Mouse (Mus musculus) liver, embryonic 11.5 days (tissue): ENCODE measurements around the gene Olfr790. TPM values are rescaled to one million over a fixed set of nuclear protein-coding genes. Genes with fewer than 3 reads are reported as not detected.

Source experiments
- ATAC-seq: fragments of 200-750 bp; cut with Nextera tagmentation; replicated peaks from 2 replicates; pipeline ENCODE4 v1.8.0; 2017; ENCODE audit warnings: moderate number of reproducible peaks, mild to moderate bottlenecking, moderate TSS enrichment, moderate library complexity; ENCODE audit not compliant: low FRiP score
- DNase-seq: peaks from one replicate; pipeline ENCODE4 v3.0.0-alpha.2; 2017; ENCODE audit warnings: low spot score
- H3K27ac ChIP-seq: fragments of 300-500 bp; sonication (generic); 2 replicates; pipeline ENCODE4 v1.5.1; 2014; ENCODE audit warnings: mild to moderate bottlenecking, low read depth, low read length, control low read depth
- H3K27me3 ChIP-seq: fragments of 300-500 bp; sonication (generic); replicated peaks from 2 replicates; pipeline ENCODE4 v1.6.1; 2014; ENCODE audit warnings: low read length, mixed read lengths; ENCODE audit not compliant: control insufficient read depth, insufficient read depth
- H3K36me3 ChIP-seq: fragments of 300-500 bp; sonication (generic); 2 replicates; pipeline ENCODE4 v1.6.1; 2014; ENCODE audit warnings: mild to moderate bottlenecking, low read length, moderate library complexity, mixed read lengths; ENCODE audit not compliant: control insufficient read depth, insufficient read depth
- H3K4me1 ChIP-seq: fragments of 300-500 bp; sonication (generic); replicated peaks from 2 replicates; pipeline ENCODE4 v1.6.1; 2014; ENCODE audit warnings: low read length, mixed read lengths; ENCODE audit not compliant: control insufficient read depth, insufficient read depth
- H3K4me2 ChIP-seq: fragments of 300-500 bp; sonication (generic); 2 replicates; pipeline ENCODE4 v1.6.1; 2014; ENCODE audit warnings: mild to moderate bottlenecking, control low read depth, moderate library complexity
- H3K4me3 ChIP-seq: fragments of 300-500 bp; sonication (generic); 2 replicates; pipeline ENCODE4 v1.5.1; 2014; ENCODE audit warnings: low read depth, low read length, control low read depth
- H3K9ac ChIP-seq: fragments of 300-500 bp; sonication (generic); 2 replicates; pipeline ENCODE4 v1.6.1; 2014; ENCODE audit warnings: low read depth, low read length, control low read depth
- H3K9me3 ChIP-seq: fragments of 300-500 bp; sonication (generic); 2 replicates; pipeline ENCODE4 v1.6.1; 2016; ENCODE audit warnings: low read length, inconsistent platforms, mixed read lengths; ENCODE audit not compliant: control insufficient read depth
- WGBS: fragments of 180-500 bp; shearing (Covaris S2); extraction: QIAGEN DNeasy Blood & Tissue Kit; methylation state at CpG from one replicate; pipeline ENCODE4 v1.1.7; 2014; 5-methylcytosine and 5-hydroxymethylcytosine counted together
- polyA plus RNA-seq: library from polyadenylated mRNA; unstranded; fragments of >200 nt; fragmentation: Nextera tagmentation; extraction: Ambion mirVana; gene quantifications from 2 replicates; pipeline ENCODE4 v1.2.1, GENCODE M21; 2014

Gene Olfr790
- polyA plus RNA-seq: not detected in 2 replicates

DNA sequence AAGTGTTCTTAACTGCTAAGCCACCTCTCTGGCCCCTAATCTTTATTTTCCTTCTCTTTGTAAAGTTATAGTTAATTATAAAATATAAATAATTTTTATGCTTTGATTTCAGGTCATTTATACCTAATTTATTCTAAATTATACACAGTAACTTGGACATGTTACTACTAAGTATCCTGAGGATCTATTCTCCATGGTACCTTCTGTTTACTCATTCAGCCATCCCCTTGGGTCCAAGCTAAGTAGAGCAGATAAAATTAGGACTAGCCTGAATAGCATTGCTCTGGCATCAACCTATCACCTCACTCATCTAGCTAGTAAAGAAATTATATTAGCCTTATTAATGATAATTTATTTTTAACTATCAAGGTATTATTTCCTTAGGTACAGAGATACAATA lies at the start of gene Olfr790:
Gene Olfr790 (plus strand): TSS at position 301 of the 400 bp plus-strand sequence.
- H3K9ac ChIP-seq: no peak within 1 kb of the TSS
- H3K4me1 ChIP-seq: no peaks in the 10 kb centered on the region
- no peak for ATAC-seq
- H3K4me3 ChIP-seq: no peak within 1 kb of the TSS
- no peaks in the 10 kb centered on the region for H3K27me3 ChIP-seq
- H3K36me3 ChIP-seq: no peaks in the 10 kb centered on the region
- H3K27ac ChIP-seq: no peak within 1 kb of the TSS
- no peaks in the 10 kb centered on the region for H3K9me3 ChIP-seq
- H3K4me2 ChIP-seq: no peak within 1 kb of the TSS
- DNase-seq: no peak

DNA sequence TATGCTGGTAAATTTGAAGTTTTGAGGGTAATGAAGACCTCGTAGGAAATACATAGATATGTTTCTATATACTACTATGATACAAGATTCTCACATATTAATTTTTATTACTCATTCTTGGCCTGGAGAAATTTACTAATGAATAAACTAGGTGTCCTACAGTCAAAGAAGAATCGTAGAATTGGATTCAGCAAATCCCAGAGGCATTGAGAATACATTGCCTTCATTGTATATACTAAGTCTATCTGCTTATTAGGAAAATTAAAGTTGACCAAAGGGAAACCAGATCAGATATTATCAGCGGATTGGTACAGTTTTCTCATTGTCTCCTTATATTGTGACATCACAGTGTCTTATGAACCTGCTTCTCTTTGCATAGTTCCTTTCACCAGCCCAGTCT lies 36.7 kb upstream of the Olfr790 start, which contains the start of gene Olfr787:
Gene Olfr787 (plus strand): TSS at position 301 of the 400 bp plus-strand sequence.
- H3K27me3 ChIP-seq: no peaks in the 10 kb centered on the region
- no peak within 1 kb of the TSS for H3K4me3 ChIP-seq
- 67% methylated on average over 3 of the region's 3 CpGs for WGBS
- no peaks in the 10 kb centered on the region for H3K4me1 ChIP-seq
- H3K4me2 ChIP-seq: no peak within 1 kb of the TSS
- ATAC-seq (no peak), DNase-seq (no peak)
- H3K9ac ChIP-seq: no peak within 1 kb of the TSS
- H3K36me3 ChIP-seq: no peaks in the 10 kb centered on the region
- H3K27ac ChIP-seq: no peak within 1 kb of the TSS
- H3K9me3 ChIP-seq: no peaks in the 10 kb centered on the region

DNA sequence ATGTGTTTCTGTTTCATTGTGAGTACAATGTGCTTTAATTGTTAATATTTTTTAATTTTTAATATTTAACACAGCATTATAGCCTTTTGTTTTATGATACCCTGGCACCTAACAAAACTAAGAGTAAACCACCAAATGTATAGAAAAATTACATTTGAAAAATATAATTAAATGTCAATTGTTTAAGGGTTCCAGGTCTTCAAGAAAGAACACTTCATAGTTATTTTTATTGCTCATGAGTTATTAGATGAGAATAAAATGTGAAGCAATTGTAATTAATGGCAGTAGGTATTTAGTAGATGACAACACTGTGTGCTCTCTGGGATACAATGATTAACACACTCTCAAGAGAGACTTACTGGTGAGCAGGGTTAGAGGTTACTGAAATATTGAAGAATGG lies 27.6 kb upstream of the Olfr790 start, which contains the start of gene Olfr788:
Gene Olfr788 (plus strand): TSS at position 301 of the 400 bp plus-strand sequence.
- Histone ChIP-seq H3K9ac (no peak within 1 kb of the TSS), H3K4me1 (no peaks in the 10 kb centered on the region), H3K36me3 (no peaks in the 10 kb centered on the region), H3K4me3 (no peak within 1 kb of the TSS), H3K27me3 (no peaks in the 10 kb centered on the region), H3K9me3 (no peaks in the 10 kb centered on the region), H3K27ac (no peak within 1 kb of the TSS), H3K4me2 (no peak within 1 kb of the TSS)
- DNase-seq (no peak), ATAC-seq (no peak)

DNA sequence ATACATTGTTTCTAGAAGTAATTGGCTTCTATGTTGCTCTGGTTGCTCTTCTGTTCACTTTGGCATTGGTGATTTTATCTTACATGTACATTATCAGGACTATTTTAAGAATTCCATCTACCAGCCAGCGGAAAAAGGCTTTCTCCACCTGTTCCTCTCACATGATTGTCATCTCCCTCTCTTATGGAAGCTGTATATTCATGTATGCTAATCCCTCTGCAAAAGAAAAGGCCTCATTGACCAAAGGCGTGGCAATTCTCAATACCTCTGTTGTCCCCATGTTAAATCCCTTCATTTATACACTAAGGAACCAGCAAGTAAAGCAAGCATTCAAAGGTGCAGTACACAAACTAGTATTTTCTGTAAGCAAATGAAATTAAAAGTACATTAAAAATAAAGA lies 25.0 kb upstream of the Olfr790 start:
- Histone ChIP-seq H3K36me3 (no peaks in the 10 kb centered on the region), H3K4me3 (no peak overlapping the region), H3K4me2 (no peak overlapping the region), H3K9me3 (no peaks in the 10 kb centered on the region), H3K4me1 (no peaks in the 10 kb centered on the region), H3K27ac (no peak overlapping the region), H3K9ac (no peak overlapping the region), H3K27me3 (no peaks in the 10 kb centered on the region)
- DNase-seq: no peak
- ATAC-seq: no peak
- 43% methylated on average over 2 of the region's 2 CpGs for WGBS

DNA sequence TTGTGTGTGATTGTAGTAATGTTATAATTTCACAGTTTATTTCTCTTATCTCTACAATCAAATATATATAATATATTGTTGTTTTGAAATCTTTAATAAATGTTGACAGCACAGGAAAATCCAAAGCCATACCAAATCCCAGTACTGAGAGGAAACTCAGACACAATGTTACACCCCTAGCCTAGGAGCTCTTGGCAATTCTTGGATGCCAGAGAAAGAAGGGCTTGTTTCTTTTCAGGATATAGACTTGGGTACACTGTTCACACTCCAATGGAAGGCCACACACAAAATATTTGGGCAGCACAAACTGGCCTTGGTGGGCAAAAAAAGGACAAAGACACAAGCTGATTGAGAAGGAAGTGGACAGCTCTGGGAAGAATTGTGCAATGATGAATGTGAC lies 24.6 kb upstream of the Olfr790 start:
- Histone ChIP-seq H3K4me1 (no peaks in the 10 kb centered on the region), H3K4me3 (no peak overlapping the region), H3K4me2 (no peak overlapping the region), H3K9ac (no peak overlapping the region), H3K36me3 (no peaks in the 10 kb centered on the region), H3K9me3 (no peaks in the 10 kb centered on the region), H3K27ac (no peak overlapping the region), H3K27me3 (no peaks in the 10 kb centered on the region)
- DNase-seq (no peak), ATAC-seq (no peak)

DNA sequence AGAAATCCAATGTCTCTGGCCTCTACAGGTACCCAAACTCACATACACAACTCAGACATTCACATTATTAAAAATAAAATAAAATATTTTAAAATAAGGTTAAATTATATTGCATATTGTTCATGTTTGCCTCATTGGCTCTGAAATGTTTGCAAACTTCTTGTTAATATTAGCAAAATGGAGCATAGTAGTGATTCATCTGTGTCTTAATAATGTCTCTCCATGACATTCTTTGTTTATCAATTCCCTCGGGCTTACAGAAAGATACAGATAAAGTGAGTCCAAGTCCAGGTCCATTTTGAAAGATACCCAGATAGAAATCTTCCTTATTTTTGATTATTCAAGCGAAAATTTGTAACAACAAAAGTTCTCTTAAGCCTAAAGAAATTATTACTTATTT lies 13.8 kb upstream of the Olfr790 start, which contains the start of gene Olfr789:
Gene Olfr789 (plus strand): TSS at position 301 of the 400 bp plus-strand sequence.
- no peaks in the 10 kb centered on the region for H3K27me3 ChIP-seq
- no peak within 1 kb of the TSS for H3K27ac ChIP-seq
- H3K9me3 ChIP-seq: no peaks in the 10 kb centered on the region
- no peak within 1 kb of the TSS for H3K4me3 ChIP-seq
- H3K9ac ChIP-seq: no peak within 1 kb of the TSS
- no peaks in the 10 kb centered on the region for H3K4me1 ChIP-seq
- H3K36me3 ChIP-seq: no peaks in the 10 kb centered on the region
- ATAC-seq (no peak), DNase-seq (no peak)
- H3K4me2 ChIP-seq: no peak within 1 kb of the TSS
- WGBS: 42% methylated on average over 2 of the region's 2 CpGs

DNA sequence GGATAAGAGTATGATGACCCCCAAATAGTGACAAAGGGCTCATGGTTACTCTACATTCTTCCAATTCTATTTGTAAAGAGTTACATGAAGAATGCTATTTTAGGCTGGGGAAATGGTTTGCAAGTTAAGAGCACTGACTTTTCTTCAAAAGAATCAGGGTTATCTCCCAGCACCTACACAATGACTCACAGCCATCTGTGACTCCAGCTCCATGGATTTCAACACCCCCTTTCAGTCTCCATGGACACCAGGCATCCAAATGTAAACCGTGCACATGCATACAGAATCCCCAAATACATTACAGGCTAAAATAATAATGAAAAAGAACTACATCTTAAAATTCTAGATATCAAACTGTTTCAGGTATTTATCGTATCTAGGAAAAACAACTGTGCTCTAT lies 8.2 kb upstream of the Olfr790 start:
- DNase-seq (no peak), ATAC-seq (no peak)
- no peaks in the 10 kb centered on the region for H3K4me1 ChIP-seq
- no peaks in the 10 kb centered on the region for H3K27me3 ChIP-seq
- H3K9me3 ChIP-seq: no peaks in the 10 kb centered on the region
- no peak overlapping the region for H3K4me3 ChIP-seq
- H3K9ac ChIP-seq: no peak overlapping the region
- 78% methylated on average over 2 of the region's 2 CpGs for WGBS
- H3K36me3 ChIP-seq: no peaks in the 10 kb centered on the region
- H3K4me2 ChIP-seq: no peak overlapping the region
- H3K27ac ChIP-seq: no peak overlapping the region

DNA sequence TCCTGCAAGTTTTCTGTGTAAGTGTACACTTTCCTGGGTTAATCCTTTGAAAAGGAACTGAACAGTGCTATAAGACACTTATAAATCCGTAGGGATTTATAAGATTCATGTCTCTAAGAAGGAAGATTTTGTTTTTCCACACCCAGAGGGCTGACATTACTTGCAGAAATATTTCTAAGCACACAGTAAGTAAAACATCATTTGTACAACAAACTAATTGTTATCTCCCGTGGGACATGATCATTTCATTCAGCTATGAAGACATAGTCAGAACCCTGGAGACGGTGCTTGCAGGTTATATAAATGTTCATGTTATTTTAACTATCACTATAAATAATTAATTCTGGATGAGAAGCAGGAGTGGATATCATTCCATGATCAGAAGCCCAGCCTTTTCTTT lies 23.2 kb downstream of the Olfr790 start, which contains the start of gene Olfr791:
Gene Olfr791 (plus strand): TSS at position 301 of the 400 bp plus-strand sequence.
- WGBS: 65% methylated on average over 3 of the region's 3 CpGs
- Histone ChIP-seq H3K27me3 (no peaks in the 10 kb centered on the region), H3K9ac (no peak within 1 kb of the TSS), H3K27ac (no peak within 1 kb of the TSS), H3K4me3 (no peak within 1 kb of the TSS), H3K9me3 (no peaks in the 10 kb centered on the region), H3K4me2 (no peak within 1 kb of the TSS), H3K4me1 (no peaks in the 10 kb centered on the region), H3K36me3 (no peaks in the 10 kb centered on the region)
- no peak for ATAC-seq
- no peak for DNase-seq

DNA sequence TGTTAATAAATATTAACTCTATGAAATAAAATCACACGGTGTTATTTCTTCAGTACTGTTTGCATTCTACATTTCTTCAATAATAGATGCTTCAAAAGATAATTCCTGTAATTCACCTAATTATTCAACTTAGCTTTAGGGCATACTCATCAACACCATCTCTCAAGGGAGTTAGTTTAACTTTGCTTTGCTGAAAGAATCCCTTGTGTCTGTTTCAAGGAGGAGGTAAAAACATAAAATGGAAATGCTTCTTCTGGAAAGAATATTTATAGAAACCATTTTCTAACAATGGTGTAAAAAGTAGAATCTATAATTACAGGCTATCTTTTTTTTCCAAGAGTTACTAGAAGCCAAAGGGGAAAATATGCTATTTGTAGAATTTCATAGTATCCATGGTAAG lies 40.6 kb downstream of the Olfr790 start, which contains the start of gene Olfr792:
Gene Olfr792 (plus strand): TSS at position 301 of the 400 bp plus-strand sequence.
- Histone ChIP-seq H3K4me2 (no peak within 1 kb of the TSS), H3K27ac (no peak within 1 kb of the TSS), H3K9me3 (peaks cover under 1% of the 10 kb centered on the region; the same call in 1 of the 2 replicates), H3K4me3 (no peak within 1 kb of the TSS), H3K27me3 (no peaks in the 10 kb centered on the region), H3K36me3 (no peaks in the 10 kb centered on the region), H3K9ac (no peak within 1 kb of the TSS), H3K4me1 (no peaks in the 10 kb centered on the region)
- WGBS: 76% methylated on average over 1 of the region's 1 CpGs
- no peak for ATAC-seq
- no peak for DNase-seq
